Mouse (Mus musculus) embryo, embryonic 11.5 days (tissue): ENCODE measurements around the gene Gm10354.
"Not testable (repeated sequence)": the region's sequence is repeated elsewhere in the genome, so short reads cannot be mapped to it uniquely, and the experiment has no call there.

Source experiments
- DNase-seq: peaks from one replicate; pipeline ENCODE4 v3.0.0-alpha.2; 2012; ENCODE audit warnings: low read depth, low spot score

Gm10354 gene

GRCm38 (mm10) chr5:14955928-14956706, 22.6 kb downstream of the Gm10354 start:
- not testable (repeated sequence) for DNase-seq

GRCm38 (mm10) chr5:14953587-14953986, 25.1 kb downstream of the Gm10354 start:
- DNase-seq: not testable (repeated sequence)

- DNase-seq: not testable (repeated sequence)
Observed at GRCm38 (mm10) chr5:14952749-14953148, 26.0 kb downstream of the Gm10354 start.

- not testable (repeated sequence) for DNase-seq
Observed at GRCm38 (mm10) chr5:14951822-14952221, 26.9 kb downstream of the Gm10354 start.

GRCm38 (mm10) chr5:14947482-14948198, 31.1 kb downstream of the Gm10354 start:
- DNase-seq: not testable (repeated sequence)

- DNase-seq: not testable (repeated sequence)
Observed at GRCm38 (mm10) chr5:14945524-14945923, 33.2 kb downstream of the Gm10354 start.

GRCm38 (mm10) chr5:14941043-14941442, 37.7 kb downstream of the Gm10354 start:
- DNase-seq: not testable (repeated sequence)

- not testable (repeated sequence) for DNase-seq
Observed at GRCm38 (mm10) chr5:14938329-14938728, 40.4 kb downstream of the Gm10354 start, which contains the start of gene Speer4e. Gene Speer4e, minus strand, starts transcription at chr5:14938429.

- not testable (repeated sequence) for DNase-seq
Observed at GRCm38 (mm10) chr5:14933721-14934120, 45.0 kb downstream of the Gm10354 start.

- not testable (repeated sequence) for DNase-seq
Observed at GRCm38 (mm10) chr5:14927047-14927446, 51.7 kb downstream of the Gm10354 start.
